Mouse (Mus musculus) midbrain, embryonic 14.5 days (tissue): Measurements from ENCODE around the gene Foxn1. TPM values are rescaled to one million over a fixed set of nuclear protein-coding genes. Genes with fewer than 3 reads are reported as not detected.

Source experiments
- ATAC-seq: fragments of 200-750 bp; cut with Nextera tagmentation; 2 replicates; pipeline ENCODE4 v1.8.0; 2017; ENCODE audit warnings: moderate number of reproducible peaks, moderate library complexity; ENCODE audit not compliant: low FRiP score, low TSS enrichment
- DNase-seq: peaks from one replicate; pipeline ENCODE4 v3.0.0-alpha.2; 2015
- H3K27ac ChIP-seq: fragments of 300-500 bp; sonication (generic); replicated peaks from 2 replicates; pipeline ENCODE4 v1.5.1; 2014; ENCODE audit warnings: mild to moderate bottlenecking, low read depth, low read length, moderate library complexity
- H3K27me3 ChIP-seq: fragments of 300-500 bp; sonication (generic); 2 replicates; pipeline ENCODE4 v1.6.1; 2014; ENCODE audit warnings: low read length, control low read depth, mixed read lengths; ENCODE audit not compliant: control insufficient read depth, insufficient read depth
- H3K36me3 ChIP-seq: fragments of 300-500 bp; sonication (generic); 2 replicates; pipeline ENCODE4 v1.6.1; 2014; ENCODE audit warnings: low read length, control low read depth; ENCODE audit not compliant: control insufficient read depth, insufficient read depth
- H3K4me1 ChIP-seq: fragments of 300-500 bp; sonication (generic); 2 replicates; pipeline ENCODE4 v1.6.1; 2014; ENCODE audit warnings: mild to moderate bottlenecking, antibody characterized with exemption, low read length, control low read depth; ENCODE audit not compliant: control insufficient read depth, insufficient read depth
- H3K4me2 ChIP-seq: fragments of 300-500 bp; sonication (generic); 2 replicates; pipeline ENCODE4 v1.6.1; 2014; ENCODE audit warnings: mild to moderate bottlenecking, low read length, moderate library complexity
- H3K4me3 ChIP-seq: fragments of 300-500 bp; sonication (generic); replicated peaks from 2 replicates; pipeline ENCODE4 v1.5.1; 2014; ENCODE audit warnings: low read depth, low read length
- H3K9ac ChIP-seq: fragments of 300-500 bp; sonication (generic); replicated peaks from 2 replicates; pipeline ENCODE4 v1.6.1; 2014; ENCODE audit warnings: mild to moderate bottlenecking, low read length, moderate library complexity
- H3K9me3 ChIP-seq: fragments of 300-500 bp; sonication (generic); 2 replicates; pipeline ENCODE4 v1.6.1; 2016; ENCODE audit warnings: low read length, control low read depth, mixed read lengths; ENCODE audit not compliant: control insufficient read depth
- WGBS: fragments of 180-500 bp; shearing (Covaris S2); extraction: QIAGEN DNeasy Blood & Tissue Kit; methylation state at CpG from one replicate; pipeline ENCODE4 v1.1.7; 2014; 5-methylcytosine and 5-hydroxymethylcytosine counted together
- polyA plus RNA-seq: library from polyadenylated mRNA; unstranded; fragments of >200 nt; fragmentation: Nextera tagmentation; extraction: Ambion mirVana; gene quantifications from 2 replicates; pipeline ENCODE4 v1.2.1, GENCODE M21; 2014

Foxn1 gene
- polyA plus RNA-seq, 1 experiment from 2014 or later: not detected

GRCm38 (mm10) chr11:78371711-78372110 lies 14.6 kb downstream of the Foxn1 start:
- Histone ChIP-seq H3K9ac (no peak overlapping the region), H3K27me3 (no peaks in the 10 kb centered on the region), H3K9me3 (no peaks in the 10 kb centered on the region), H3K4me2 (no peak overlapping the region), H3K27ac (no peak overlapping the region), H3K4me3 (no peak overlapping the region), H3K4me1 (no peaks in the 10 kb centered on the region), H3K36me3 (no peaks in the 10 kb centered on the region)
- ATAC-seq: no peak
- DNase-seq: no peak
- WGBS: 91% methylated on average over 11 of the region's 11 CpGs

- H3K4me3 ChIP-seq: no peak overlapping the region
- H3K27ac ChIP-seq: no peak overlapping the region
- H3K36me3 ChIP-seq: no peaks in the 10 kb centered on the region
- no peak overlapping the region for H3K4me2 ChIP-seq
- H3K9me3 ChIP-seq: no peaks in the 10 kb centered on the region
- H3K4me1 ChIP-seq: no peaks in the 10 kb centered on the region
- DNase-seq (no peak), ATAC-seq (no peak)
- H3K27me3 ChIP-seq: no peaks in the 10 kb centered on the region
- 57% methylated on average over 1 of the region's 1 CpGs for WGBS
- no peak overlapping the region for H3K9ac ChIP-seq
Observed at GRCm38 (mm10) chr11:78370389-78370788, 16.0 kb downstream of the Foxn1 start.

- DNase-seq (no peak), ATAC-seq (no peak)
- H3K36me3 ChIP-seq: no peaks in the 10 kb centered on the region
- H3K9me3 ChIP-seq: no peaks in the 10 kb centered on the region
- H3K9ac ChIP-seq: no peak overlapping the region
- H3K4me3 ChIP-seq: no peak overlapping the region
- H3K4me1 ChIP-seq: no peaks in the 10 kb centered on the region
- H3K4me2 ChIP-seq: no peak overlapping the region
- 90% methylated on average over 15 of the region's 15 CpGs for WGBS
- no peak overlapping the region for H3K27ac ChIP-seq
- H3K27me3 ChIP-seq: no peaks in the 10 kb centered on the region
Observed at GRCm38 (mm10) chr11:78367456-78368225, 18.7 kb downstream of the Foxn1 start.

GRCm38 (mm10) chr11:78364103-78364502 lies 22.3 kb downstream of the Foxn1 start:
- Histone ChIP-seq H3K4me3 (no peak overlapping the region), H3K9ac (no peak overlapping the region), H3K9me3 (no peaks in the 10 kb centered on the region), H3K36me3 (no peaks in the 10 kb centered on the region), H3K27ac (no peak overlapping the region), H3K4me1 (no peaks in the 10 kb centered on the region), H3K4me2 (no peak overlapping the region), H3K27me3 (no peaks in the 10 kb centered on the region)
- ATAC-seq: no peak
- no peak for DNase-seq
- 50% methylated on average over 8 of the region's 8 CpGs for WGBS

- H3K4me3 ChIP-seq: no peak overlapping the region
- WGBS: 83% methylated on average over 13 of the region's 13 CpGs
- H3K36me3 ChIP-seq: no peaks in the 10 kb centered on the region
- ATAC-seq: no peak
- H3K9me3 ChIP-seq: no peaks in the 10 kb centered on the region
- no peaks in the 10 kb centered on the region for H3K27me3 ChIP-seq
- H3K9ac ChIP-seq: no peak overlapping the region
- no peaks in the 10 kb centered on the region for H3K4me1 ChIP-seq
- H3K27ac ChIP-seq: no peak overlapping the region
- DNase-seq: no peak
- no peak overlapping the region for H3K4me2 ChIP-seq
Observed at GRCm38 (mm10) chr11:78363309-78364007, 22.9 kb downstream of the Foxn1 start.

- 62% methylated on average over 2 of the region's 2 CpGs for WGBS
- Histone ChIP-seq H3K4me3 (no peak overlapping the region), H3K27ac (no peak overlapping the region), H3K9ac (no peak overlapping the region), H3K4me2 (no peak overlapping the region), H3K27me3 (no peaks in the 10 kb centered on the region), H3K36me3 (no peaks in the 10 kb centered on the region), H3K4me1 (no peaks in the 10 kb centered on the region), H3K9me3 (no peaks in the 10 kb centered on the region)
- no peak for DNase-seq
- ATAC-seq: no peak
Observed at GRCm38 (mm10) chr11:78360789-78361131, 25.6 kb downstream of the Foxn1 start.

GRCm38 (mm10) chr11:78360125-78360788 lies 26.1 kb downstream of the Foxn1 start:
- no peak overlapping the region for H3K27ac ChIP-seq
- H3K36me3 ChIP-seq: no peaks in the 10 kb centered on the region
- H3K9me3 ChIP-seq: no peaks in the 10 kb centered on the region
- DNase-seq (peak; percentile 88), ATAC-seq (0 out of 2 replicates have a peak, but pooled peaks have one; percentile 63)
- H3K4me1 ChIP-seq: no peaks in the 10 kb centered on the region
- whole genome bisulfite sequencing: 13% methylated on average over 13 of the region's 13 CpGs
- H3K27me3 ChIP-seq: no peaks in the 10 kb centered on the region
- 0 out of 2 replicates have a peak overlapping the region, but pooled peaks have one; percentile 9 for H3K9ac ChIP-seq
- no peak overlapping the region; the same call in 1 of the 2 replicates for H3K4me3 ChIP-seq
- H3K4me2 ChIP-seq: peak overlapping the region; percentile 48

GRCm38 (mm10) chr11:78358330-78359007 lies 27.9 kb downstream of the Foxn1 start:
- no peak overlapping the region for H3K27ac ChIP-seq
- H3K4me1 ChIP-seq: no peaks in the 10 kb centered on the region
- no peaks in the 10 kb centered on the region for H3K27me3 ChIP-seq
- H3K36me3 ChIP-seq: no peaks in the 10 kb centered on the region
- ATAC-seq (no peak), DNase-seq (peak; percentile 43)
- WGBS: 15% methylated on average over 22 of the region's 22 CpGs
- no peaks in the 10 kb centered on the region for H3K9me3 ChIP-seq
- no peak overlapping the region for H3K4me2 ChIP-seq
- H3K4me3 ChIP-seq: no peak overlapping the region
- H3K9ac ChIP-seq: no peak overlapping the region
